In the genomic region with DNA sequence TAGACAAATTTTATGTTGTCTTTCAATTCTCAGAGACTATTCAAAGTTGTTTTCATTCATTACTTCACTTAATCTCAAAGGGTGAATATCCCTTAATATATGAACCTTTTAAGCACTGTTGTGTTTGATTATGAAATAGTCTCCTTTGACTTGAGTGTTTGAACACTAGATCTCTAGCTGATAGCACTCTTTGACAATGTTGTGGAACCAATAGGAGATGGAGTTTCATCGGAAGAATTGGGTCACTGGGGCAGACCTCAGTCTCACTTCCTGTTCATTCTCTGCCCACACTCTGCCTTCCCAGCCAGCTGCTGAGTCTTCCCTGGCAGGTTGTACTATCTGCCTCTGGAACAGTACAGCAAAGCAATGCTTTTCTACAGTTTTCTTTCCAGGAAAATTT, we compare ENCODE assay signal across 21 mouse cellular contexts. TPM values are rescaled to one million over a fixed set of nuclear protein-coding genes. Genes with fewer than 3 reads are reported as not detected.
"Had no signal": no experiment of that assay in that cellular context is flagged by ENCODE, and none has a peak within 500 bp of the region (broad histone marks: within the 10 kb centered on the region; RNA-seq: fewer than 3 reads in every experiment).

No protein-coding gene starts in this region.

- H3K4me2 ChIP-seq: limb, embryonic 12.5 days; liver, embryonic 13.5 days; midbrain, embryonic 12.5 days; neural tube, embryonic 13.5 days had no signal

- H3K9me3 ChIP-seq: limb, embryonic 12.5 days; liver, embryonic 13.5 days; midbrain, embryonic 12.5 days; neural tube, embryonic 13.5 days had no signal

- H3K27me3 ChIP-seq: limb, embryonic 12.5 days; liver, embryonic 13.5 days; midbrain, embryonic 12.5 days; neural tube, embryonic 13.5 days had no signal

- H3K4me1 ChIP-seq: limb, embryonic 12.5 days; liver, embryonic 13.5 days; midbrain, embryonic 12.5 days; neural tube, embryonic 13.5 days had no signal

- H3K4me3 ChIP-seq: layer of hippocampus, adult 2 months; limb, embryonic 12.5 days; liver, embryonic 13.5 days; midbrain, embryonic 12.5 days; neural tube, embryonic 13.5 days had no signal

- H3K27ac ChIP-seq: hindbrain, postnatal 0 days; layer of hippocampus, adult 2 months; limb, embryonic 12.5 days; liver, embryonic 13.5 days; macrophage; midbrain, embryonic 12.5 days; neural tube, embryonic 13.5 days had no signal

- H3K9ac ChIP-seq: limb, embryonic 12.5 days; liver, embryonic 13.5 days; midbrain, embryonic 12.5 days; neural tube, embryonic 13.5 days had no signal

- DNase-seq: kidney, adult 11 months; kidney, postnatal 10 days; kidney, postnatal 4 days; liver, embryonic 13.5 days; lung, adult 2 months; lung, postnatal 14 days; retina, postnatal 1 day; right cerebral cortex, postnatal 25 days; thymus, postnatal 36 days had no signal

- ATAC-seq: hindbrain, postnatal 0 days; midbrain, embryonic 16.5 days had no signal

- H3K36me3 ChIP-seq: limb, embryonic 12.5 days; liver, embryonic 13.5 days; midbrain, embryonic 12.5 days; neural tube, embryonic 13.5 days had no signal

RNA-seq across cellular contexts. Expression of gene 1700009N14Rik, which starts 43.5 kb away (rescaled TPM):
- total RNA-seq: hindbrain, postnatal 0 days; layer of hippocampus, adult 2 months; layer of hippocampus, postnatal 14 days; left cerebral cortex, postnatal 36 days; megakaryocyte-erythroid progenitor cell, adult 5-6 weeks had no signal
- polyA plus RNA-seq: hindbrain, postnatal 0 days; kidney, embryonic 14.5 days; limb, embryonic 12.5 days; liver, embryonic 13.5 days; lung, adult 2 months; macrophage; midbrain, embryonic 12.5 days; midbrain, embryonic 16.5 days; neural tube, embryonic 13.5 days; small intestine, adult 2 months had no signal
